Mouse (Mus musculus) thymus, adult 2 months (tissue): ENCODE measurements around the gene Edf1.

ENCODE experiments used
- CTCF ChIP-seq: fragments of 200-500 bp; IDR thresholded peaks from 2 replicates; pipeline ENCODE4 v1.5.1; 2012; ENCODE audit warnings: mild to moderate bottlenecking, control low read depth, low read length, moderate library complexity, borderline replicate concordance; ENCODE audit not compliant: control insufficient read depth, poor library complexity, insufficient read depth; ENCODE audit errors: extremely low read depth
- POLR2A ChIP-seq: fragments of 200-500 bp; IDR thresholded peaks from 2 replicates; pipeline ENCODE4 v1.6.1; 2012; ENCODE audit warnings: mild to moderate bottlenecking, low read length, control low read depth, moderate library complexity; ENCODE audit not compliant: control insufficient read depth, poor library complexity, insufficient read depth; ENCODE audit errors: extremely low read depth

GRCm38 (mm10) chr2:25560551-25560950, 2.9 kb downstream of the Edf1 start:
- no peak for TF ChIP-seq POLR2A
- no peak for TF ChIP-seq CTCF
